Mouse (Mus musculus) erythroblast, embryonic 14.5 days (primary cell): Measurements from ENCODE around the gene Col18a1.

Experiments
- GATA1 ChIP-seq: IDR thresholded peaks from 2 replicates; pipeline ENCODE4 v1.6.1; 2012; ENCODE audit warnings: low read length, inconsistent platforms, mixed read lengths
- TAL1 ChIP-seq: IDR thresholded peaks from 3 replicates; pipeline ENCODE4 v1.6.1; 2012; ENCODE audit warnings: low read length, inconsistent platforms, mixed read lengths

- TF ChIP-seq TAL1: no peak
- no peak for TF ChIP-seq GATA1
Measured at GRCm38 (mm10) chr10:77048606-77049005, 117.7 kb downstream of the Col18a1 start.
